ENCODE assay signal across 17 mouse cellular contexts in the genomic region with DNA sequence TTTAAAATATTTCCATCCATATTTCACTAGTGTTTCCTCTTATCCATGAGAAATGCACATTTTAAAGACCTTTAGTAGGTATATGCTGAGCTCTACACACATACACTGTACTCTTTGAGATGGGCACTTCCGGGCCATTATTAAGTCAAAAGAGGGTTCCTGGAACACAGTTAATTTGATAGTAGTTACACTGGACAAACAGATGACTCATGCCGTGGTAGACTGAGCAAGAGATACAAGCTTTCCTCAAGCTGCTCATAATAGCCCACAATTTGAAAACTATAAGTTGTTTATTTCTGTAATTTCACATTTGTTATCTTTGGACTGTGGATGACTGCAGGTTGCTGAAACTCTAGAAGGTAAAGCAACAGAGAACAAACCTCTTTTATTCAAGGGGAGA.
"Had no signal": no experiment of that assay in that cellular context is flagged by ENCODE, and none has a peak within 500 bp of the region (broad histone marks: within the 10 kb centered on the region; RNA-seq: fewer than 3 reads in every experiment).

No protein-coding gene starts in this region.

- DNase-seq: lung, adult 18-20 months; lung, embryonic 14.5 days; lung, postnatal 10 days; lung, postnatal 4 days; midbrain, embryonic 14.5 days; right cerebral cortex, postnatal 14 days; thymus, adult 2 months; thymus, postnatal 25 days; thymus, postnatal 4 days had no signal

- H3K36me3 ChIP-seq: neural tube, embryonic 13.5 days; neural tube, embryonic 15.5 days; stomach, embryonic 15.5 days had no signal

- H3K4me1 ChIP-seq: midbrain, embryonic 10.5 days; midbrain, embryonic 12.5 days; neural tube, embryonic 13.5 days; neural tube, embryonic 15.5 days; stomach, embryonic 15.5 days had no signal

- H3K27me3 ChIP-seq: midbrain, embryonic 12.5 days; neural tube, embryonic 13.5 days; neural tube, embryonic 15.5 days; stomach, embryonic 15.5 days had no signal

- H3K9me3 ChIP-seq: midbrain, embryonic 10.5 days; midbrain, embryonic 12.5 days; neural tube, embryonic 13.5 days; neural tube, embryonic 15.5 days; stomach, embryonic 15.5 days had no signal

- H3K4me3 ChIP-seq: midbrain, embryonic 10.5 days; midbrain, embryonic 12.5 days; myocyte; neural tube, embryonic 13.5 days; neural tube, embryonic 15.5 days; stomach, embryonic 15.5 days had no signal

- H3K27ac ChIP-seq: midbrain, embryonic 10.5 days; midbrain, embryonic 12.5 days; neural tube, embryonic 13.5 days; neural tube, embryonic 15.5 days; stomach, embryonic 15.5 days; stomach, postnatal 0 days had no signal

- H3K4me2 ChIP-seq: lung, embryonic 14.5 days; midbrain, embryonic 12.5 days; neural tube, embryonic 13.5 days; neural tube, embryonic 15.5 days; stomach, embryonic 15.5 days had no signal

- H3K9ac ChIP-seq: lung, embryonic 14.5 days; midbrain, embryonic 12.5 days; neural tube, embryonic 13.5 days; neural tube, embryonic 15.5 days; stomach, embryonic 15.5 days had no signal

- ATAC-seq: midbrain, embryonic 16.5 days had no signal
